Mouse (Mus musculus) CH12.LX (cell line): ENCODE data around the gene Slc26a8. TPM values are rescaled to one million over a fixed set of nuclear protein-coding genes. Genes with fewer than 3 reads are reported as not detected.

Experiments
- DNase-seq: peaks from one replicate; pipeline ENCODE4 v3.0.0-alpha.2; 2013; ENCODE audit errors: extremely low read depth
- H3K27ac ChIP-seq: 2 replicates; pipeline ENCODE4 v1.5.1; 2012; ENCODE audit warnings: low read depth, mild to moderate bottlenecking, control low read depth, moderate library complexity; ENCODE audit not compliant: insufficient read depth
- H3K27me3 ChIP-seq: replicated peaks from 2 replicates; pipeline ENCODE3; 2012; ENCODE audit warnings: inconsistent platforms
- H3K36me3 ChIP-seq, 2 experiments: replicated peaks in 1 of 2; 2 replicates each; pipeline versions ENCODE3 to v1.6.1; 2012; ENCODE audit warnings: inconsistent platforms in 1 of 2, low read length in 1 of 2, mild to moderate bottlenecking in 1 of 2, mixed read lengths in 1 of 2, moderate library complexity in 1 of 2; ENCODE audit not compliant: control insufficient read depth in 1 of 2, insufficient read depth in 1 of 2
- H3K4me1 ChIP-seq, 2 experiments: 2 replicates each; pipeline ENCODE4 v1.6.1; 2012; ENCODE audit warnings: inconsistent platforms in 1 of 2, moderate library complexity in 1 of 2; ENCODE audit not compliant: insufficient read depth in 2 of 2, control insufficient read depth in 1 of 2
- H3K4me2 ChIP-seq: 2 replicates; pipeline ENCODE4 v1.6.1; 2012; ENCODE audit warnings: low read depth, mild to moderate bottlenecking, control low read depth; ENCODE audit not compliant: poor library complexity, insufficient read depth, severe bottlenecking
- H3K4me3 ChIP-seq, 3 experiments: fragments of 150-350 bp in 1 of 3; sonication (generic) in 1 of 3; replicated peaks in 1 of 3; 2 replicates each; pipeline versions ENCODE3 to v1.5.1; 2011 to 2012; ENCODE audit warnings: low read depth in 2 of 3, low read length in 2 of 3, mild to moderate bottlenecking in 2 of 3, moderate library complexity in 2 of 3, control low read depth in 1 of 3, improper control_type of control experiment in 1 of 3, inconsistent platforms in 1 of 3, mixed read lengths in 1 of 3; ENCODE audit not compliant: poor library complexity in 1 of 3
- H3K79me2 ChIP-seq: replicated peaks from 2 replicates; pipeline ENCODE4 v1.6.1; 2012; ENCODE audit warnings: mild to moderate bottlenecking, moderate library complexity; ENCODE audit not compliant: control insufficient read depth, poor library complexity, insufficient read depth, severe bottlenecking; ENCODE audit errors: extremely low read depth
- H3K9ac ChIP-seq: 2 replicates; pipeline ENCODE4 v1.6.1; 2012; ENCODE audit warnings: low read depth, mild to moderate bottlenecking, control low read depth, moderate library complexity; ENCODE audit not compliant: insufficient read depth
- H3K9me3 ChIP-seq: replicated peaks from 2 replicates; pipeline ENCODE3; 2012; ENCODE audit warnings: low read length, inconsistent platforms, mixed read lengths
- CHD1 ChIP-seq: IDR thresholded peaks from 2 replicates; pipeline ENCODE4 v1.6.1; 2012; ENCODE audit warnings: low read depth, low read length, improper control_type of control experiment, inconsistent platforms
- CHD2 ChIP-seq: IDR thresholded peaks from 2 replicates; pipeline ENCODE4 v1.6.1; 2011; ENCODE audit warnings: low read length, improper control_type of control experiment
- CTCF ChIP-seq, 2 experiments: IDR thresholded peaks in 1 of 2; conservative IDR thresholded peaks in 1 of 2; 2 replicates each; pipeline ENCODE4 v1.5.1; 2011 to 2012; ENCODE audit warnings: low read depth in 2 of 2, low read length in 2 of 2, improper control_type of control experiment in 1 of 2, inconsistent platforms in 1 of 2, mild to moderate bottlenecking in 1 of 2, moderate library complexity in 1 of 2
- ELF1 ChIP-seq: IDR thresholded peaks from 2 replicates; pipeline ENCODE4 v1.6.1; 2014; ENCODE audit warnings: low read depth, mild to moderate bottlenecking, inconsistent platforms, low read length, improper control_type of control experiment
- EP300 ChIP-seq: IDR thresholded peaks from 2 replicates; pipeline ENCODE4 v1.6.1; 2011; ENCODE audit warnings: low read length, improper control_type of control experiment
- ETS1 ChIP-seq: conservative IDR thresholded peaks from 2 replicates; pipeline ENCODE4 v1.6.1; 2012; ENCODE audit warnings: low read depth, mild to moderate bottlenecking, inconsistent platforms, low read length, improper control_type of control experiment, moderate library complexity
- IRF4 ChIP-seq: IDR thresholded peaks from 2 replicates; pipeline ENCODE4 v1.6.1; 2014; ENCODE audit warnings: low read depth, mild to moderate bottlenecking, inconsistent platforms, low read length, improper control_type of control experiment
- JUN ChIP-seq: IDR thresholded peaks from 2 replicates; pipeline ENCODE4 v1.6.1; 2011; ENCODE audit warnings: low read depth, mild to moderate bottlenecking, low read length, improper control_type of control experiment, moderate library complexity; ENCODE audit not compliant: insufficient read depth
- JUND ChIP-seq: conservative IDR thresholded peaks from 2 replicates; pipeline ENCODE4 v1.6.1; 2011; ENCODE audit warnings: low read depth, low read length, improper control_type of control experiment
- KAT2A ChIP-seq: IDR thresholded peaks from 2 replicates; pipeline ENCODE4 v1.6.1; 2012; ENCODE audit warnings: low read length, improper control_type of control experiment, inconsistent platforms; ENCODE audit not compliant: insufficient replicate concordance
- MAFK ChIP-seq: IDR thresholded peaks from 2 replicates; pipeline ENCODE4 v1.6.1; 2011; ENCODE audit warnings: low read length, improper control_type of control experiment; ENCODE audit not compliant: insufficient replicate concordance
- MAX ChIP-seq: IDR thresholded peaks from 2 replicates; pipeline ENCODE4 v1.6.1; 2011; ENCODE audit warnings: low read length, improper control_type of control experiment
- MAZ ChIP-seq: IDR thresholded peaks from 2 replicates; pipeline ENCODE4 v1.6.1; 2012; ENCODE audit warnings: low read depth, mild to moderate bottlenecking, inconsistent platforms, low read length, improper control_type of control experiment, moderate library complexity
- MEF2A ChIP-seq: IDR thresholded peaks from 2 replicates; pipeline ENCODE4 v1.6.1; 2014; ENCODE audit warnings: low read depth, mild to moderate bottlenecking, inconsistent platforms, low read length, improper control_type of control experiment, borderline replicate concordance
- MXI1 ChIP-seq: IDR thresholded peaks from 2 replicates; pipeline ENCODE4 v1.6.1; 2011; ENCODE audit warnings: mild to moderate bottlenecking, low read depth, low read length, improper control_type of control experiment
- MYC ChIP-seq: IDR thresholded peaks from 2 replicates; pipeline ENCODE4 v1.6.1; 2011; ENCODE audit warnings: low read depth, mild to moderate bottlenecking, improper control_type of control experiment, low read length
- NELFE ChIP-seq: IDR thresholded peaks from 2 replicates; pipeline ENCODE4 v1.6.1; 2011; ENCODE audit warnings: low read depth, low read length, improper control_type of control experiment
- PAX5 ChIP-seq: IDR thresholded peaks from 2 replicates; pipeline ENCODE4 v1.6.1; 2012; ENCODE audit warnings: low read length, inconsistent platforms, mixed read lengths
- POLR2A ChIP-seq: IDR thresholded peaks from 2 replicates; pipeline ENCODE4 v1.6.1; 2011; ENCODE audit warnings: low read depth, mild to moderate bottlenecking, improper control_type of control experiment, low read length
- RAD21 ChIP-seq: IDR thresholded peaks from 2 replicates; pipeline ENCODE4 v1.6.1; 2011; ENCODE audit warnings: low read depth, mild to moderate bottlenecking, low read length, improper control_type of control experiment, moderate library complexity
- SMC3 ChIP-seq: IDR thresholded peaks from 2 replicates; pipeline ENCODE4 v1.6.1; 2011; ENCODE audit warnings: low read depth, low read length, improper control_type of control experiment
- TBP ChIP-seq: conservative IDR thresholded peaks from 2 replicates; pipeline ENCODE4 v1.6.1; 2011; ENCODE audit warnings: low read depth, low read length, improper control_type of control experiment
- TCF12 ChIP-seq: IDR thresholded peaks from 2 replicates; pipeline ENCODE4 v1.6.1; 2014; ENCODE audit warnings: low read depth, mild to moderate bottlenecking, inconsistent platforms, low read length, improper control_type of control experiment
- UBTF ChIP-seq: IDR thresholded peaks from 2 replicates; pipeline ENCODE4 v1.6.1; 2012; ENCODE audit warnings: low read depth, mild to moderate bottlenecking, inconsistent platforms, low read length, improper control_type of control experiment, moderate library complexity
- USF1 ChIP-seq: IDR thresholded peaks from 2 replicates; pipeline ENCODE4 v1.6.1; 2014; ENCODE audit warnings: low read depth, mild to moderate bottlenecking, inconsistent platforms, low read length, improper control_type of control experiment
- USF2 ChIP-seq: conservative IDR thresholded peaks from 2 replicates; pipeline ENCODE4 v1.6.1; 2011; ENCODE audit warnings: low read depth, low read length, improper control_type of control experiment
- ZC3H11A ChIP-seq: IDR thresholded peaks from 2 replicates; pipeline ENCODE4 v1.6.1; 2012; ENCODE audit warnings: low read depth, mild to moderate bottlenecking, inconsistent platforms, low read length, improper control_type of control experiment
- ZKSCAN1 ChIP-seq: IDR thresholded peaks from 2 replicates; pipeline ENCODE4 v1.6.1; 2012; ENCODE audit warnings: low read depth, inconsistent platforms, low read length, improper control_type of control experiment, borderline replicate concordance
- dilution Hi-C: fragments of 300-500 bp; cut with MboI; formaldehyde crosslinking; loops from 2 replicates; pipeline ENCODE4 v1.14.3; 2020; ENCODE audit warnings: low sequenced_read_pairs; ENCODE audit not compliant: extremely low pct_unique_long_range_greater_than_20kb, extremely low pct_ligation_motif_present
- in situ Hi-C: fragments of 300-500 bp; cut with MboI; formaldehyde crosslinking; loops from 3 replicates; pipeline ENCODE4 v1.14.3; 2019; ENCODE audit warnings: low sequenced_read_pairs, low pct_ligation_motif_present, low pct_unique_long_range_greater_than_20kb, mixed read lengths
- polyA plus RNA-seq: library from polyadenylated mRNA; unstranded; fragments of >175 nt; gene quantifications from 2 replicates; pipeline ENCODE4 v1.2.1, GENCODE M21; 2012; ENCODE audit warnings: low read depth; ENCODE audit not compliant: insufficient read length
- total RNA-seq, 2 experiments: library from RNA; depleted of rRNA; stranded (reverse); fragments of 300-350 nt in 1 of 2; fragments of >200 nt in 1 of 2; gene quantifications; 2 replicates each; pipeline ENCODE4 v1.2.3; 2012 to 2014

Slc26a8 gene
- total and polyA plus RNA-seq, 3 experiments = 0.44 TPM; not detected in 2

DNA sequence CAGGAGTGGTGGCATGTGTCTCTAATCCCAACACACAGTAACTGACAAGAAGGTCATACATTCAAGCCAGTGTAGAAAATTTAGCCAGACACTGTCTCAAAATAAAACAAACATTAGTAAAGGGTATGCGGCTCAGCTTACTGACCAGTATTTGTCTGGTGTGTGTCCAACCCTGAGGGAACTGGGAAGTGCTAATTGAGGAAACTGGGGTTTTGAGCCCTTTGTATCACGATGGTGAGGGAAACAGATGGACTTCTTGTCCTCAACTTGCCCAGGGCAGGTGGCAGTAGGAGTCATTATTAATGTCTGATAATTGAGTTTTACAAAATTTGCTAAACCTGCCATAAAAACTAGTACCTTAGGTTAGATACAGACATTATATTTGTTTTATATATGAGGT, 19.0 kb upstream of the Slc26a8 start:
- DNase-seq = no peak
- TF ChIP-seq IRF4 (no peak), ETS1 (no peak), MYC (no peak), TCF12 (no peak), JUND (no peak), MXI1 (no peak), UBTF (no peak), JUN (no peak), PAX5 (no peak), POLR2A (no peak), USF2 (no peak), KAT2A (no peak), ELF1 (no peak), EP300 (no peak), MAZ (no peak), NELFE (no peak), SMC3 (no peak), USF1 (no peak), ZKSCAN1 (no peak)
- H3K27ac ChIP-seq = no peak overlapping the region
- no peak overlapping the region for H3K4me3 ChIP-seq
- dilution Hi-C loops = no loop called here
- peaks cover 3 to 28% of the 10 kb centered on the region in 2 experiments for H3K36me3 ChIP-seq
- no peaks in the 10 kb centered on the region for H3K27me3 ChIP-seq
- H3K9me3 ChIP-seq = peaks cover 3% of the 10 kb centered on the region
- H3K4me1 ChIP-seq = peaks cover 16 to 78% of the 10 kb centered on the region in 2 experiments
- peaks cover 12% of the 10 kb centered on the region; the same call in 1 of the 2 replicates for H3K79me2 ChIP-seq
- H3K9ac ChIP-seq = no peak overlapping the region
- in situ Hi-C loops = no loop called here
- no peak overlapping the region for H3K4me2 ChIP-seq

DNA sequence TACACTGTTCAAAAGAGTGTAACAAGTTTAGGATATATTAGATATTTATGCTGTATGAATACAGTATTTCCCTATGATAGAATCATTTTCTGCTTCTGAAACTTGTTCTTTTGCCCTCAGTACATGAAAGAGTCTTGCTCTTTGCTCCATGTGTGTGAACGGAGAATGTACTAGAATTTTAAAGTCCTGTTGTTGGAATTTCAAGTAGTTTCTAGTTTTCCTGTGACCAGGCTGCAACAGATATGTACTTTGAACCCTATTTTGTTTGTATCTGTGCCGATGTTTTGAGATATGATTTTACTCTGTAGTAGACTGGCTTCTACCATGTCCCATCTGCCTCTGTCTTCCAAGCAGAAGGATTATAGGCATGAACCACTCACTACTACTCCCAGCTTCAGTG, 17.8 kb upstream of the Slc26a8 start:
- in situ Hi-C loops (no loop called here), dilution Hi-C loops (no loop called here)
- TF ChIP-seq USF2 (no peak), JUND (no peak), TBP (no peak), MAFK (no peak), MEF2A (no peak), MAX (no peak), ELF1 (no peak), CHD2 (no peak), MYC (no peak), PAX5 (no peak), CTCF (conservative IDR thresholded peaks at IDR 0.05 in 1 of 2, IDR thresholded peaks at IDR 0.05 in 1 of 2; ENCODE audit: low read depth in 2 of 2, low read length in 2 of 2) (no peak), IRF4 (no peak), ZC3H11A (no peak), SMC3 (no peak), RAD21 (no peak), POLR2A (no peak), CHD1 (no peak), JUN (no peak), NELFE (no peak), USF1 (no peak)
- peaks cover 15 to 73% of the 10 kb centered on the region in 2 experiments for H3K4me1 ChIP-seq
- H3K27me3 ChIP-seq = no peaks in the 10 kb centered on the region
- no peak for DNase-seq
- H3K36me3 ChIP-seq = peaks cover 0 to 22% of the 10 kb centered on the region in 2 experiments
- H3K27ac ChIP-seq = no peak overlapping the region
- no peaks in the 10 kb centered on the region for H3K9me3 ChIP-seq
- peaks cover 8% of the 10 kb centered on the region; the same call in 1 of the 2 replicates for H3K79me2 ChIP-seq
- H3K9ac ChIP-seq = no peak overlapping the region
- H3K4me2 ChIP-seq = no peak overlapping the region
- H3K4me3 ChIP-seq = no peak overlapping the region
